Mouse (Mus musculus): ENCODE measurements around the gene Kank1. TPM values are rescaled to one million over a fixed set of nuclear protein-coding genes. Genes with fewer than 3 reads are reported as not detected.

Gene Kank1
- total and polyA plus RNA-seq, 2 experiments from 2014 or later: 6.0 to 16.6 TPM

DNA sequence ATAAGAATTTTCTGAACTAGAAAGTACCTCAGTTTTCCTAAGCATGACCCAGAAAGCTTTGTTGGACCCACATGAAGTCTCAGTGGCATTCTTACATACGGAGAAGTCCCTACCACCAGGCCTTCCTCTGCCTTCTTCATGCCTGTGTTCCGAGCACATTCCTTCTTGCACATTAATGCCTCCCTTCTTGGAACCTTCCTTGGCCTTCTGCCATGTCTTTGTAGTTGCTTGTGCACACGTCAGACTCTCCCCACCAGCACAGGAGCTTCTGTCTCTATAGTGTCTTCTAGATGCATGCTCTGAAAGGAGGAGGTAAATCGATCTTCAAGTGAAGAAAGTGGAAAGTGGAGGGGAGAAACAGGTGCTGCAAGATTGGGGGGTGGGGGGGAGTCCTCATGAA is 58.4 kb downstream of the Kank1 start:
- Histone ChIP-seq H3K4me2 (ENCODE audit: low read depth, low read length, poor library complexity, severe bottlenecking) (no peak overlapping the region), H3K4me3 (ENCODE audit: low read depth, low read length) (no peak overlapping the region), H3K27me3 (ENCODE audit: insufficient read depth, low read length) (no peaks in the 10 kb centered on the region), H3K27ac (ENCODE audit: low read depth, low read length) (no peak overlapping the region), H3K36me3 (ENCODE audit: insufficient read depth, low read length) (no peaks in the 10 kb centered on the region), H3K4me1 (ENCODE audit: insufficient read depth, low read length) (no peaks in the 10 kb centered on the region), H3K9ac (replicated peaks; ENCODE audit: low read length, poor library complexity, severe bottlenecking) (no peak overlapping the region), H3K9me3 (ENCODE audit: low read length) (no peaks in the 10 kb centered on the region)
- no peak for TF ChIP-seq CTCF (IDR thresholded peaks at IDR 0.05)
- no peak for DNase-seq (ENCODE audit: low spot score)
- ATAC-seq (ENCODE audit: low FRiP score): no peak
- 81% methylated on average over 4 of the region's 4 CpGs for WGBS

GRCm38 (mm10) chr19:25297269-25297668 is 60.5 kb downstream of the Kank1 start:
- Histone ChIP-seq H3K4me3 (ENCODE audit: low read depth, low read length) (no peak overlapping the region), H3K36me3 (ENCODE audit: insufficient read depth, low read length) (no peaks in the 10 kb centered on the region), H3K27me3 (ENCODE audit: insufficient read depth, low read length) (no peaks in the 10 kb centered on the region), H3K9ac (replicated peaks; ENCODE audit: low read length, poor library complexity, severe bottlenecking) (no peak overlapping the region), H3K9me3 (ENCODE audit: low read length) (no peaks in the 10 kb centered on the region), H3K4me1 (ENCODE audit: insufficient read depth, low read length) (no peaks in the 10 kb centered on the region), H3K27ac (ENCODE audit: low read depth, low read length) (no peak overlapping the region), H3K4me2 (ENCODE audit: low read depth, low read length, poor library complexity, severe bottlenecking) (no peak overlapping the region)
- no peak for TF ChIP-seq CTCF (IDR thresholded peaks at IDR 0.05)
- 83% methylated on average over 5 of the region's 5 CpGs for WGBS
- ATAC-seq (ENCODE audit: low FRiP score): no peak
- DNase-seq (ENCODE audit: low spot score): no peak

DNA sequence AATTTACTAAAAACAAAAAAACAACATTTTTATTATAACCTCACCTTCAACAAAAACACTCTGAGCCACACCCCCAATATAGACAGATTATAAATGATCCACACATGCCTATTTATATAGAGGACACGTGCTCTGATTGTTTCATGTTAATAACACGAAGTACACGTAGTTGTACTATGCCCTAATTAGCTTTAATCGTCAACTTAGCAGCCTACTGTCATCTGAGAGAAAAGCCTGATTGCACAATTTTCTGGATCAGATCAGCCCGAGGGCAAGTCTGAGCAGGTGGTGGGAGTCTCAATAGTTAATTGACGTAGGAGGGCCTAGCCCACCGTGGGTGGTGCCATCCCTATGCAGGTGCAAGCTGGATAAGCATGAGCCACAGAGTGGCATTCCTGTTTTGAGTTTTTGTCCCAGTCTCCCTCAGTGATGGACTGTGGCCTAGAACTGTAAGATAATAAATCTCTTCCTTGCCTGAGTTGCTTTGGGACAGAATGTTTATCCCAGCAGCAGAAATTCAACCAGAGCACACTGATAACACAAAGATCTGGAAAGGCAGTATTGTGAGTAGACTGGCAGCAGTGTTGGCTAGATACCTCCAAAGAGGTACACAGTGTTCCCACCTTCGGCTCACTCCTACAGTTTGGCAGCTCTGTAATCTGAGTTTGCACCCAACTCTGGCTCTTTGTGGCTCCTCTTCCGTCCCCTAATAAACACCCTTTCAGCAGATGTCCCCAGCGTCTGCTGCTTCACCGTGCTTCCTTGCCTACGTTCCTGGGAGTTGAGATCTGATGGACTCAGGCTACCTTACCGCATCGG is 63.3 kb downstream of the Kank1 start:
- no peaks in the 10 kb centered on the region for H3K36me3 ChIP-seq (ENCODE audit: insufficient read depth, low read length)
- ATAC-seq (ENCODE audit: low FRiP score): no peak
- no peak overlapping the region for H3K4me2 ChIP-seq (ENCODE audit: low read depth, low read length, poor library complexity, severe bottlenecking)
- no peaks in the 10 kb centered on the region for H3K4me1 ChIP-seq (ENCODE audit: insufficient read depth, low read length)
- TF ChIP-seq CTCF (IDR thresholded peaks at IDR 0.05): no peak
- WGBS: 87% methylated on average over 14 of the region's 14 CpGs
- H3K27ac ChIP-seq (ENCODE audit: low read depth, low read length): no peak overlapping the region
- H3K27me3 ChIP-seq (ENCODE audit: insufficient read depth, low read length): no peaks in the 10 kb centered on the region
- no peaks in the 10 kb centered on the region for H3K9me3 ChIP-seq (ENCODE audit: low read length)
- no peak overlapping the region for H3K9ac ChIP-seq (replicated peaks; ENCODE audit: low read length, poor library complexity, severe bottlenecking)
- no peak overlapping the region for H3K4me3 ChIP-seq (ENCODE audit: low read depth, low read length)
- DNase-seq (ENCODE audit: low spot score): no peak

GRCm38 (mm10) chr19:25301189-25301588 is 64.4 kb downstream of the Kank1 start:
- H3K4me3 ChIP-seq (ENCODE audit: low read depth, low read length): no peak overlapping the region
- H3K4me2 ChIP-seq (ENCODE audit: low read depth, low read length, poor library complexity, severe bottlenecking): no peak overlapping the region
- no peak overlapping the region for H3K27ac ChIP-seq (ENCODE audit: low read depth, low read length)
- no peaks in the 10 kb centered on the region for H3K9me3 ChIP-seq (ENCODE audit: low read length)
- H3K9ac ChIP-seq (replicated peaks; ENCODE audit: low read length, poor library complexity, severe bottlenecking): no peak overlapping the region
- no peaks in the 10 kb centered on the region for H3K36me3 ChIP-seq (ENCODE audit: insufficient read depth, low read length)
- no peak for ATAC-seq (ENCODE audit: low FRiP score)
- H3K27me3 ChIP-seq (ENCODE audit: insufficient read depth, low read length): no peaks in the 10 kb centered on the region
- 81% methylated on average over 5 of the region's 5 CpGs for WGBS
- H3K4me1 ChIP-seq (ENCODE audit: insufficient read depth, low read length): no peaks in the 10 kb centered on the region
- DNase-seq (ENCODE audit: low spot score): no peak
- no peak for TF ChIP-seq CTCF (IDR thresholded peaks at IDR 0.05)

DNA sequence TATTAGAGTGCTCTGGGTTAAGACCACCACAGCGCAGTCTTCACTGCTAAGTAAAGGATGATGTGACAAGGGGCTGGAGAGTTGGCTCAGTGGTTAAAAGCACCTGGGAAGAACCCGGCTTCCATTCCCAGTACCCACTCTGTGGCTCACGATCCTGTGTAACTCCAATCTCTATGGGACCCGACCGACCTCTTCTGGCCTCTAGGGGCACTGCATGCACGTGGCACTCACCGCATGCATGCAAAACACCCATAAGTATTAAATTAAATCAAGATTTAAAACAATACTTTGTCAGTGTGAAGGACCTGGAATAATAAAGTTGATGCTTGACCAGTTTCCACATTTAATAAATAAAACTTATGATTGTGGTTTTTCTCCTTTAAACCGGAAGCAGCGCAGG is 69.5 kb downstream of the Kank1 start:
- Histone ChIP-seq H3K27ac (ENCODE audit: low read depth, low read length) (no peak overlapping the region), H3K4me3 (ENCODE audit: low read depth, low read length) (no peak overlapping the region), H3K4me2 (ENCODE audit: low read depth, low read length, poor library complexity, severe bottlenecking) (no peak overlapping the region), H3K9ac (replicated peaks; ENCODE audit: low read length, poor library complexity, severe bottlenecking) (no peak overlapping the region), H3K9me3 (ENCODE audit: low read length) (no peaks in the 10 kb centered on the region), H3K27me3 (ENCODE audit: insufficient read depth, low read length) (no peaks in the 10 kb centered on the region), H3K4me1 (ENCODE audit: insufficient read depth, low read length) (no peaks in the 10 kb centered on the region), H3K36me3 (ENCODE audit: insufficient read depth, low read length) (no peaks in the 10 kb centered on the region)
- no peak for DNase-seq (ENCODE audit: low spot score)
- peak; percentile 43 for TF ChIP-seq CTCF (IDR thresholded peaks at IDR 0.05)
- ATAC-seq (ENCODE audit: low FRiP score): no peak
- 66% methylated on average over 9 of the region's 9 CpGs for WGBS

DNA sequence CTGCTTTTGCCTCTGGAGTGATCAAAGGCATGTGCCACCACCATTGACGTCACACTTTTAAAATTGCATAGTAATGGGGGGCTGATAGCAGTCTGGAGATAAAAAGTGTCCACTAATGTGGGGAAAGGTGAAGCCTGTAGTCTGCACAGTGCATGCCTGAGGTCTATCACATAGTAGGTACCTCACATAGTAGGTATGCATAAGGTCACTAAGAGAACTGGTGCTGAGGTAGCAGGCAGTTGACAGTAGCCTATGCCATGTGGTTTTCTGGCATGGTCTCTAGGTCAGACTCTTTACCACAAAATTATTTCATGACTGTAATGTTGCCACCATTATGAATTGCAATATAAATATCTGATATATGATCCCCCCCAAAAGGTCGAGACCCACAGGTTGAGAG is 71.4 kb downstream of the Kank1 start:
- ATAC-seq (ENCODE audit: low FRiP score) (no peak), DNase-seq (ENCODE audit: low spot score) (no peak)
- no peaks in the 10 kb centered on the region for H3K27me3 ChIP-seq (ENCODE audit: insufficient read depth, low read length)
- no peak overlapping the region for H3K4me2 ChIP-seq (ENCODE audit: low read depth, low read length, poor library complexity, severe bottlenecking)
- H3K27ac ChIP-seq (ENCODE audit: low read depth, low read length): no peak overlapping the region
- no peak for TF ChIP-seq CTCF (IDR thresholded peaks at IDR 0.05)
- 0 out of 2 replicates have a peak, but pooled peaks cover 4% of the 10 kb centered on the region for H3K4me1 ChIP-seq (ENCODE audit: insufficient read depth, low read length)
- H3K36me3 ChIP-seq (ENCODE audit: insufficient read depth, low read length): no peaks in the 10 kb centered on the region
- H3K4me3 ChIP-seq (ENCODE audit: low read depth, low read length): no peak overlapping the region
- WGBS: 34% methylated on average over 2 of the region's 2 CpGs
- H3K9ac ChIP-seq (replicated peaks; ENCODE audit: low read length, poor library complexity, severe bottlenecking): no peak overlapping the region
- H3K9me3 ChIP-seq (ENCODE audit: low read length): no peaks in the 10 kb centered on the region
